Mouse (Mus musculus) forebrain, embryonic 12.5 days (tissue): ENCODE measurements around the gene Frmd4a. TPM values are rescaled to one million over a fixed set of nuclear protein-coding genes. Genes with fewer than 3 reads are reported as not detected.
A peak's percentile ranks its signal among the peaks of the same experiment; 100 is the strongest.

ENCODE experiments used
- ATAC-seq: fragments of 200-750 bp; cut with Nextera tagmentation; 2 replicates; pipeline ENCODE4 v1.8.0; 2017; ENCODE audit warnings: moderate TSS enrichment; ENCODE audit not compliant: low FRiP score
- H3K27ac ChIP-seq: fragments of 300-500 bp; sonication (generic); 2 replicates; pipeline ENCODE4 v1.5.1; 2016; ENCODE audit warnings: mild to moderate bottlenecking
- H3K27me3 ChIP-seq: fragments of 300-500 bp; sonication (generic); 2 replicates; pipeline ENCODE4 v1.6.1; 2016; ENCODE audit warnings: mild to moderate bottlenecking
- H3K36me3 ChIP-seq: fragments of 300-500 bp; sonication (generic); replicated peaks from 2 replicates; pipeline ENCODE4 v1.6.1; 2016; ENCODE audit warnings: mild to moderate bottlenecking
- H3K4me1 ChIP-seq: fragments of 300-500 bp; sonication (generic); 2 replicates; pipeline ENCODE4 v1.6.1; 2016
- H3K4me2 ChIP-seq: fragments of 300-500 bp; sonication (generic); 2 replicates; pipeline ENCODE4 v1.6.1; 2016; ENCODE audit warnings: mild to moderate bottlenecking, moderate library complexity
- H3K4me3 ChIP-seq: fragments of 300-500 bp; sonication (generic); replicated peaks from 2 replicates; pipeline ENCODE4 v1.5.1; 2016; ENCODE audit warnings: mild to moderate bottlenecking
- H3K9ac ChIP-seq: fragments of 300-500 bp; sonication (generic); 2 replicates; pipeline ENCODE4 v1.6.1; 2016; ENCODE audit warnings: mild to moderate bottlenecking
- H3K9me3 ChIP-seq: fragments of 300-500 bp; sonication (generic); 2 replicates; pipeline ENCODE4 v1.6.1; 2016
- WGBS: fragments of 180-500 bp; shearing (Covaris S2); methylation state at CpG from one replicate; pipeline ENCODE4 v1.1.7; 2016; 5-methylcytosine and 5-hydroxymethylcytosine counted together
- polyA plus RNA-seq: library from polyadenylated mRNA; unstranded; fragments of >200 nt; fragmentation: Nextera tagmentation; extraction: Ambion mirVana; gene quantifications from 2 replicates; pipeline ENCODE4 v1.2.1, GENCODE M21; 2016

Frmd4a gene
- polyA plus RNA-seq, 1 experiment from 2014 or later, result 51.3 TPM

DNA sequence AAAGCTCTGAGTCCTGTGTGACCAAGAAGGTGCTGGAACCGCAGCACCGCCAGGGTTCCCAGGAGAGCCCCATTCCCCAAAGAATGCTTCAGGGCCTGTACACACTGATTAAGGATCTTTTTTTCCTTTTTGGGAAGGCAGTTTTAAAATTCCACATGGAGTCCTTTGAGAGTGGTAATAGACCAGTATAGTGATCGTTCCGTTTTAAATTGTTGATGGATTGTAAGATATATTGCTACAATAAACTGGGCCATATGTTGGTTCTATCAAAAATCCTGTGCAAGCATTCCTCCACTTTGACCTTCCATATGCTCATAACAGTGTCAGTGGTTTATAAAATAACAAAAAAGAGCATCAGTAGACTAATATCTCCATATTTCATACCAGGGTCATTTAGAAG is 424.3 kb downstream of the Frmd4a start:
- Histone ChIP-seq H3K4me3 (no peak overlapping the region), H3K9me3 (no peaks in the 10 kb centered on the region), H3K4me2 (no peak overlapping the region), H3K4me1 (peaks cover 28% of the 10 kb centered on the region), H3K9ac (no peak overlapping the region), H3K27ac (no peak overlapping the region), H3K36me3 (no peaks in the 10 kb centered on the region), H3K27me3 (no peaks in the 10 kb centered on the region)
- ATAC-seq, result no peak
- 96% methylated on average over 4 of the region's 4 CpGs for WGBS

DNA sequence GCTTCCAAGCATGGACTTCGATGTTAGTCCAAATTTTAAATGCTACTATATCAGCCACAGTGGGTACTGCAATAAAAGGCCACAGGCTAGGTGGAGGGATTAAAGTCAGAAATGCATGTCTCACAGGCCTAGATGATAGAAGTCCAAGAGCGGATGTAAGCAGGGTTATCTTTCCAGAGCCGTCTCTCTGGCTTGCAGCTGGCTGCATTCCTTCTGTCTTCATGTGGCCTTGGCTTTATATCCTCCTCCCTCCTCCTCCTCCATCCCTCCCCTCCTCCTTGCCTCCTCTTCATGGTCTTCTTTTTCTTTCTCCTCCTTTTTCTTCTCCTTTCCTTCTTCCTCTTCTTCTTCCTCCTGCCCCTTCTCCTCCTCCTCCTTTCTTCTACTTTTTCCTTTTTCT is 427.2 kb downstream of the Frmd4a start:
- H3K9ac ChIP-seq, result no peak overlapping the region
- WGBS, result 89% methylated on average over 3 of the region's 3 CpGs
- peaks cover 12% of the 10 kb centered on the region; the same call in 1 of the 2 replicates for H3K4me1 ChIP-seq
- H3K36me3 ChIP-seq, result no peaks in the 10 kb centered on the region
- H3K9me3 ChIP-seq, result no peaks in the 10 kb centered on the region
- no peaks in the 10 kb centered on the region for H3K27me3 ChIP-seq
- no peak overlapping the region for H3K4me3 ChIP-seq
- ATAC-seq, result no peak
- no peak overlapping the region for H3K27ac ChIP-seq
- no peak overlapping the region for H3K4me2 ChIP-seq

DNA sequence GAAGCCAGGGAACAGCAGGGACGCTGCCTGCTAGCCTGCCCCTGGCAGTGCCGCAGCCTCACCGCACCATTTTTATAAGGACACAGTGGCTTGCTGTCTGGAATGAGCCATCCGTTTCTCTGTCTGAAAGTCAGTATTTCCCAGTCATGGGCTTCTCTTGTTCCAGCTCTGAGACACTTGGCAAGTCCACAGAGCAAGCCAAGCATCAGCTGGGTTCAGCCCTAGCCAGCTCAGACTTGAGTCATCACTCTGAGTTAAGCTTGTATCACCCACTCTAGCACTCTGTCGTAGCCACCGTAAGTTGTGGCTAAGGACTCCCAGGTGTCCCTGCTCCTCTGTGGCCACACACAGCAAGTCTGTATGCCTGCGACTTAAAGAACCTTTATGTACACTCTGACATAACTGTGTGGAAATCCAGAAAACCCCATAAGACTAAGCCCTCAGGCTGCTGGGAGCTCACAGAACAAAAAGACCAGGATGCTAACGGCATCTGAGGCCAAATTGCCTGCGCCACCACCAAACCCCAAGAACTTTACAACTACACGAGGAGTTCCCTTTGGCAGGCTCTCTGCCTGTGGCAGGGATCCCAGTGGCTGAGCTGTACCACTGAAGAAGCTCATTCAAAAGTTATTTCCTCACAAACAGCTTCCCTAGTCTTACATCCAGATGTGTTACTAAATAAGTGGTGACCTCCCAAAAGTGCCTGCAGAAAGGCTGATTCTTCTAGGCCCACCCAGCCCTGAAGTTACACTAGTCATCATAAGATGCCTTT is 428.3 kb downstream of the Frmd4a start:
- ATAC-seq, result no peak
- Histone ChIP-seq H3K27ac (no peak overlapping the region), H3K4me1 (peaks cover 11% of the 10 kb centered on the region), H3K36me3 (no peaks in the 10 kb centered on the region), H3K9me3 (no peaks in the 10 kb centered on the region), H3K4me3 (no peak overlapping the region), H3K27me3 (no peaks in the 10 kb centered on the region), H3K9ac (no peak overlapping the region), H3K4me2 (no peak overlapping the region)
- 89% methylated on average over 10 of the region's 10 CpGs for WGBS

DNA sequence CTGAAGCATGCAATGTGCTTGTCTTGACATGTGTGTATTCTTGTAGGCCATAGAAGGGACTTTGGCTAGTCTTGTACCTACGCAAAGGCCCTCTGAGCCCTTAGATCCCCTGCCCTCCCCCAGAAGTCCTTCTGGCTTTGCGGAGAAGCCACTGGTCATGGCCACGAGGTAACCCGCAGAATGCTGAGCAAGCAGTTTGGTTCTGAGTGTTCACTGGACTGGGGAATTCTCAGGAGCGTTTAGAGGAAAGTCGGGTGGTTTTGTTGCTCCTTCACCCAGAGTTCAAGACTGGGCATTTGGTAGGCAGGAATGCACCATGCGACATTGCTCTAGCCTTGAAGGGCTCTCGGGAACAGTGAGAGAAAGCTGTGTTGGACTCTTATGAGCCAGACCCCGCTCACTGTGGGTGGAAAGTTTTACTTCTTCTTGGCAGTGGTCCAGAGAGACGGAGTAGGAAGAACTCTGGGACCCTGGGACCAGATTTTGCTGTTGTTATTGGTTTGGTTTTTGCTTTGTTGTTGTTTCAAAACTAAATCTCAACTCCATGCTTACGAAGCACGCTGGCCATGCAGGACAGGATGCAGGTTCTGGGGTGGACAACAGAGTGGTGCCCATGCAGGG is 432.5 kb downstream of the Frmd4a start:
- H3K27me3 ChIP-seq, result no peaks in the 10 kb centered on the region
- H3K9me3 ChIP-seq, result no peaks in the 10 kb centered on the region
- no peaks in the 10 kb centered on the region for H3K36me3 ChIP-seq
- no peak overlapping the region for H3K9ac ChIP-seq
- H3K27ac ChIP-seq, result no peak overlapping the region
- H3K4me1 ChIP-seq, result peaks cover 37% of the 10 kb centered on the region
- H3K4me2 ChIP-seq, result no peak overlapping the region
- no peak for ATAC-seq
- no peak overlapping the region for H3K4me3 ChIP-seq
- 82% methylated on average over 12 of the region's 12 CpGs for WGBS

DNA sequence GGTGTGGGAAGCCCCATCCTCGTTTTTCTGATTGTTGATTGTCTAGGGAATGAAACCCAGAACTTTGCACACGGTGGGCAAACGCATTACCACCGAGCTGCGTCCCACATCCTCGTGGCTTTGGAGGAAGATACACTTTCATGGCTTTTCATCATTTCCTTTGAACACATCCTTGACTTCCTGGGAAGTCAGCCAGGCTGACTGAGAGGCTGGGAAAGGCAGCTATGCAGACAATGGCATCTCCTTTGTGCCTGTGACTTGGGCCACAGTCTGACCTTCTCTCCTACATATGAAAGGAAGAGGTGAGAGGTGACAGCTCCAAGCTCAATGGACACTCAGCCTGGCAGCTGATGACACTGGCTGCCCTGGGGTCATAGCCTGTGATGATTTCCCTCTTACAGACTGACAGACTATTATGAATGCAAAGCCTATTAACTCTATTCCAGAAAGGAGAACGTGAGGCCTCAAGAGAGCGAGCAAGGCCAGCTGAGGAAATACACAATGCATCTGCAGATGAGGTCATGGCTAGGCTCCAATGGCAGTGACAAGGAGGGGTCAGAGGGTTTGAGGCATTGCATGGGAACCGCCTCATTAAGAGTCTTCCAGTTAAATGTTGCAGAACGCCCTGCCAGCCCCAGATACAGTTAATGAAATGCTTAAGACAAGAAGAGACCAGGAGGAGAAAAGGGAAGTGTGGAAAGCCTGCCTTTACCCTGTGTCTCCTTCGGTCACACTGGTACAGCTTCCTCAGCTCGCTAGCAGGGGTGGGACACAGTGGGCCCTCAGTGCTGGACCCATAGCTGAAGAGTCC is 435.3 kb downstream of the Frmd4a start:
- Histone ChIP-seq H3K4me1 (peaks cover 50% of the 10 kb centered on the region), H3K27ac (peak overlapping the region; percentile 63), H3K4me3 (no peak overlapping the region), H3K4me2 (no peak overlapping the region), H3K9me3 (no peaks in the 10 kb centered on the region), H3K9ac (no peak overlapping the region), H3K36me3 (no peaks in the 10 kb centered on the region), H3K27me3 (no peaks in the 10 kb centered on the region)
- peak; percentile 57 for ATAC-seq
- 34% methylated on average over 12 of the region's 12 CpGs for WGBS

DNA sequence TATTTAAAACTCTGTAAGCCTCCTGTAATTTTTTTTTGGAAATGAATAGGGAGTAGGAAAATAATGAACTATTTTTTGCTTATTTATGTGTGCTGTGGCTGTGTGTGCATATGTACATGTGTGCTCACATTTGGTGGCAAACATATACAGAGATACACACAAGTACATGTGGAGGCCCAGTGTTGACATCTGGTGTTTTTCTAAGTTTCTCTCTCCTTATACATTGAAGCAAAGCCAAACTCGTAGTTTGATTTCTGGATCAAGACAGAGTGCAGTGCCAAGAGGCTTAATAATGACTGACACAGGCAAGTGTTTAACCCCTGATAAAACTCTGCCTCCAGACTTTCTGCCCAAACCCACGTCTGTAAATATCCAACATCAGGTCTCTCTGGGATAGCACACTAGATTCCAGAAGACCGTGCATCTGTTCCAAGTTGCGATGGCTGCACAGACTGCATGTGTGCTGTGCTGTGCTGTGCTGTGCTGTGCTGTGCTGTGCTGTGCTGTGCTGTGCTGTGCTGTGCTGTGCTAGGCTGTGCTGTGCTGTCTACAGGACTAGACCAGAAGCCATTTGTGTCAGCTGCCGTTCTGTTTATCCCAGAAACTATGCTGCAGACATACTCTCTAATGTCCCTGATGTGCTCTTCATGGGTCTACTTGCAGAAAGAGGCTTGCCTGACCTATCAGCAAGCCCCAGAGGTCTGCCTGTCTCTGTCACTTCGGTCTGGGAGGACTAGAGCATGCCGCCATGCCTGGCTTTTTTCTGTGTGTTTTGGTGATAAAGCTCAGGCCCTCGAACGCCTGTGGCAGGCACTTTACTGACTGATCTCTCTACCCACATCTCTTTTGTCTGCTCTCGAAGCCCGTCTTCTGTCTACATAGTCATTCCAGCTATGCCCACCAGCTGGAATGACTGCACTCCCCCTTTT is 437.8 kb downstream of the Frmd4a start:
- H3K4me1 ChIP-seq, result peaks cover 70% of the 10 kb centered on the region
- ATAC-seq, result no peak
- H3K4me3 ChIP-seq, result no peak overlapping the region
- no peak overlapping the region for H3K9ac ChIP-seq
- H3K36me3 ChIP-seq, result no peaks in the 10 kb centered on the region
- 84% methylated on average over 11 of the region's 11 CpGs for WGBS
- no peak overlapping the region for H3K4me2 ChIP-seq
- H3K9me3 ChIP-seq, result no peaks in the 10 kb centered on the region
- no peaks in the 10 kb centered on the region for H3K27me3 ChIP-seq
- H3K27ac ChIP-seq, result 0 out of 2 replicates have a peak overlapping the region, but pooled peaks have one; percentile 19

DNA sequence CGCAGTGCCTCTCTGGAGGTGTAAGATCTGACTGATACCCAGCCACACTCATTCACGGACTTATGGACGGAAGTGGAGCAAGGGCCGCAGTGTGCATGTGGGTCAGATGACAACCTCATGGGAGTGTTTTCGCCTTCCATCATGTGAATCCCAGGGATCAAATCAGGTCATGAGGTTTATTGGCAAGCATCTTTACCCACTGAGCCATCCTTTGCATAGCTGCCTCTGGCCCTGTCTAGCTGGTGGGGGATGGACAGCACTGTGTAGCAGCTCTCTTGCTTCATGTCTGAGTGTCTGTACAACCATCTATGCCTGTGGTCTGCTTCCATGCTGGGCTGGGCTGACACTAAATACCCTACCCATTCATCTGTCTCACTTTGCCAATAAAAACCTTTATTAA is 443.4 kb downstream of the Frmd4a start:
- Histone ChIP-seq H3K9me3 (no peaks in the 10 kb centered on the region), H3K27ac (peak overlapping the region; percentile 63), H3K4me2 (no peak overlapping the region), H3K4me3 (no peak overlapping the region), H3K4me1 (peaks cover 56% of the 10 kb centered on the region), H3K9ac (peak overlapping the region; percentile 25; the same call in 1 of the 2 replicates), H3K36me3 (no peaks in the 10 kb centered on the region), H3K27me3 (no peaks in the 10 kb centered on the region)
- no peak for ATAC-seq
- 59% methylated on average over 5 of the region's 5 CpGs for WGBS

DNA sequence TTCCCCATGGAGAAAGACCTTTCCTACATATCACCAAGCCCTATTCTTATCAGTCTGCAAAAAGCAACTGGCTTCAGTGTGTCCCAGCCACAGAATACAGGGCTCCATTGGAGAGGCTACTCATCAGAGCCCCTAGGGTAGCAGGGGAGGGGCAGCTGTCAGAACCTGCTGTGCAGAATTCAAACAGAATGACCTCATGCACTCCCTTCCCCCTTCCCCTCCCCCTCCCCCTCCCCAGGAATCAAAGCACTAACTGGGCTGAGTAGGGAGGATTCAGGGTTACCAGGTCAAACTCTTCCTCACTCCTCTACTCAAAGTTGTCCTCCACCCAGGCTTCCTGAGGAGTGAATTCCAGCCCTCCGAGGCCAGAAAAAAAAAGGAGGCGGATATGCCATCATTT is 444.0 kb downstream of the Frmd4a start:
- no peaks in the 10 kb centered on the region for H3K27me3 ChIP-seq
- H3K27ac ChIP-seq, result peak overlapping the region; percentile 63
- H3K9me3 ChIP-seq, result no peaks in the 10 kb centered on the region
- no peak overlapping the region for H3K4me3 ChIP-seq
- 12% methylated on average over 2 of the region's 2 CpGs for WGBS
- peak overlapping the region; percentile 4; the same call in 1 of the 2 replicates for H3K4me2 ChIP-seq
- H3K9ac ChIP-seq, result 0 out of 2 replicates have a peak overlapping the region, but pooled peaks have one; percentile 25
- ATAC-seq, result peak; percentile 47
- peaks cover 56% of the 10 kb centered on the region for H3K4me1 ChIP-seq
- H3K36me3 ChIP-seq, result no peaks in the 10 kb centered on the region

DNA sequence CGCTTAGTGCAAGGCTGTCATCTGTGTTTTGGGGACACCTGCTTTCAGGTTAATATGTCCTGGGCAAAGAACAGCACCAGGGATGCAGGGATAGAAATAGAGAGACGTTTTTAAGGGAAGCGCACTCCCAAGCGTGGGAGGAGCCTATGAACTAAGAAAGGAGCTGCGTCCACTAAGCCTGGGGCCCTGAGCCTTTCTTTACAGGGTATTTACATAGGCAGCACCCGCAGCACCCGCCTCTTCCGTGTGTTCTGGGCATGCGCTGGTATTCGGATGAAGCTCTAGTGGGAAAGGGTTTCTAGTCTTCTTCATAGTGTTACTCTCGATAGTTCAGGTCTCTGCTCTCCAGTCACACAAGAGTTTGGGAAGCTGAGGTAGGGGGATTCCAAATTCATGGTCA is 445.0 kb downstream of the Frmd4a start:
- Histone ChIP-seq H3K9ac (no peak overlapping the region), H3K4me1 (peaks cover 53% of the 10 kb centered on the region), H3K4me2 (peak overlapping the region; percentile 38), H3K4me3 (no peak overlapping the region), H3K9me3 (no peaks in the 10 kb centered on the region), H3K36me3 (no peaks in the 10 kb centered on the region), H3K27me3 (no peaks in the 10 kb centered on the region), H3K27ac (peak overlapping the region; percentile 63)
- peak; percentile 57; the same call in 1 of the 2 replicates for ATAC-seq
- WGBS, result 9% methylated on average over 11 of the region's 11 CpGs

DNA sequence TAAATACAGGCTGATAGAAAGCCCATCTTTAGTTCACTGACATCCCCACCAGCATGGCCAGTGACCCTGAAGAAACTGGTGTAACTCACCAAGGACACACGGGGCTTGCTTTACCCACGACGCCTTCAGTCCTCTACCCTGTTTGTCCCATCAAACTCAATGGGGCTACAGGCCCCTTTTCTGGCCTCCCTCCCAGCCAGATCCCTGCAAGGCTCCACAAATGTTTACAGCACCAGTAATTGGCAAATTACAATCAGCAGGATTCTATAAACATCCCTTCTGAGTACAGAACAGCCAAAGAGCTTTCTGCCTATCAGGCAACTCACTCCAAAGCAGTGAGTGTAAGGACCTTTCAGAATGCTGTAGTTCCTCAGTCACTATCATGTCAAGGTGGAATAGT is 448.6 kb downstream of the Frmd4a start:
- Histone ChIP-seq H3K27ac (no peak overlapping the region), H3K27me3 (no peaks in the 10 kb centered on the region), H3K36me3 (no peaks in the 10 kb centered on the region; the same call in 1 of the 2 replicates), H3K9ac (no peak overlapping the region), H3K4me2 (no peak overlapping the region), H3K4me1 (peaks cover 17% of the 10 kb centered on the region), H3K9me3 (peaks cover 5% of the 10 kb centered on the region; the same call in 1 of the 2 replicates), H3K4me3 (no peak overlapping the region)
- ATAC-seq, result no peak
- 77% methylated on average over 3 of the region's 3 CpGs for WGBS

DNA sequence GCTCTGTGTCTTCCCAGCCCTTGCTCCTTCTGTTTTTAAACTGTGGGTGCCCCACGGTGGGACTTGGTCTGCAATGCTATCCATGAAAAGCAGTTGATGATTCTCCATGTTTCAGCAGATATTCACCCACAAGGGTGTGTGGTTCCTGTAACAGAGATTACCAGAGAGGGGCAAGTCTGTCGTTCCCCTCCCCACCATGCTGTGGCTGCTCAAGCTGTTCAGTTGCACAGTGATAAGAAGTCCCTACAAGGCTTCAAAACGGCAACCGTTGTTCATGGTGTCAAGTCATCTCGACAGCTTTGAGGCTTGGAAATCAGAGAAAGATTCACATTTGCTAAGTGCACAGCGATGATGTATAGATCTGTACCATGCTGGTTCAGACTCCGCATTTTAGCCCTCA is 449.8 kb downstream of the Frmd4a start:
- Histone ChIP-seq H3K9me3 (peaks cover 5% of the 10 kb centered on the region; the same call in 1 of the 2 replicates), H3K4me2 (no peak overlapping the region), H3K4me1 (peaks cover 10% of the 10 kb centered on the region), H3K36me3 (no peaks in the 10 kb centered on the region; the same call in 1 of the 2 replicates), H3K9ac (no peak overlapping the region), H3K27me3 (no peaks in the 10 kb centered on the region), H3K4me3 (no peak overlapping the region), H3K27ac (no peak overlapping the region)
- no peak for ATAC-seq
- 93% methylated on average over 7 of the region's 7 CpGs for WGBS
